Mouse (Mus musculus): ENCODE data around the gene Gm33543.

DNA sequence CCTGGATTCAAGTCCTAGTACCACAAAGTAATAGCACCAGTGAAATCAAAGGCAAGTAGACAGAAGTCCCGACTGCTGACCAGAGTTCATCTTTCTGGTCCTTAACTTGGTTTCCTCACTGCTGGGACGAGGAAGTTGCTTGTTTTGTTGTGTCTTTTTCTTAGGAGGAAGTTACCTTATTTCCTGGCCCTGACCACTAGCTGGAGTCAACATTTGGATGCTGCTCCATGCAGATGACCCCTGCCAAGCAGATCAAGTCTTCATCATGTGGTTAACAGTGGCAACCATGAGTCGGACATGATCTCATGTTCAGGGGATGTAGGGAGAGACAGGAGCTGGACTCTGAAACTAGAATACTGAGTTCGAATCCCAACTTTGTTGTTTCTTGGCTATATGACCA is 47.2 kb downstream of the Gm33543 start:
- TF ChIP-seq GATA1 (IDR thresholded peaks at IDR 0.05; ENCODE audit: borderline replicate concordance, low read length) = no peak
- TF ChIP-seq FLI1 (IDR thresholded peaks at IDR 0.05; ENCODE audit: low read length) = no peak

Data from megakaryocyte, embryonic 14.5 days (primary cell).